Mouse (Mus musculus) erythroblast, adult 5-6 weeks (primary cell): Measurements from ENCODE around the gene Pick1. TPM values are rescaled to one million over a fixed set of nuclear protein-coding genes. Genes with fewer than 3 reads are reported as not detected.
"Not testable (repeated sequence)": the region's sequence is repeated elsewhere in the genome, so short reads cannot be mapped to it uniquely, and the experiment has no call there.

Experiments
- ATAC-seq: replicated peaks from 2 replicates; pipeline ENCODE4 v1.8.0; 2016; ENCODE audit warnings: moderate number of reproducible peaks, mild to moderate bottlenecking, moderate TSS enrichment, inconsistent platforms; ENCODE audit not compliant: poor library complexity, low FRiP score, severe bottlenecking
- total RNA-seq, 2 experiments: library from RNA; stranded (forward) in 1 of 2; stranded (reverse) in 1 of 2; fragments of 150-400 nt in 1 of 2; fragments of 200-764, 138-1000 nt in 1 of 2; gene quantifications; 2 replicates each; pipeline versions ENCODE4 v1.2.3 to v1.2.4; 2015 to 2017; ENCODE audit warnings: low replicate concordance in 2 of 2

The Pick1 gene
- total RNA-seq, 2 experiments from 2014 or later = 1.3 TPM

DNA sequence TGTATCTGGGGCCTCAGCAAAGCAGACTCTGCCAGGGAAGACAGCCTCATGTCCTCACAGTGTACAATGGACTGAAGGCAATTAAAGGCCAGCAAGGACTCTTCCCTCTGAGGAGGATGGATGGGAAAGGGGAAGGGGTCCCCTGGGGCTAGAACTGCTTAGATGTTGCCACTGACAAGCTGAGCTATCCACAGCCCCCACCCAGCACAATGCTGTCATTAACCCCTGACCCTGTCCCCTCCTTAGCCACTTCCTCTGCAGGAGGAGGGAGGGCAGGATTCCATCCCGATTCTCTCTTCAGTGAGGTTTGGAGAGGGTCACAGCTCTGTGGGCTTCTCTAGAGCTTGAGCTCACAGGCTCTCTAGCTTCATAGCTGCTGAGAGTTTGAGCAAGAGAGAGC lies 9.4 kb upstream of the Pick1 start:
- ATAC-seq = no peak

DNA sequence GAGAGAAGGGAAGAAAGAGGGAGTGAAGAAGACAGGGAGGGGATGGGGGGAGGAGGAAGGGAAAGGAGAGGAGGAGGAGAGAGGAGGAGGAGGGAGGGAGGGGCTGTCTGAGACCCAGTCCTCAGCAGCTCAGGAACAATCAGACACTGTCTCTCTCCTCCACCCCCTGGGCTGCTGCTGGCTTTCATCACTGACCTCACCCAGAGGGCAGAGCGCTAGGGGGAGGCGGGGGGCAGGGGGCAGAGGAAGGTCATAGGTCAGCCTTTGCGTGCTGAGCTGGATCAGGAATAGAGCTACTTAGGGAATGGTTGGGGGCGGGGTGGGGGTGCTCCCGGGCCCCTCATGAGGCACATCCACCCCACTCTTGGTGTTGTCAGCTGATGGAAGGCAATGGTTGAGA lies 5.3 kb upstream of the Pick1 start:
- no peak for ATAC-seq

DNA sequence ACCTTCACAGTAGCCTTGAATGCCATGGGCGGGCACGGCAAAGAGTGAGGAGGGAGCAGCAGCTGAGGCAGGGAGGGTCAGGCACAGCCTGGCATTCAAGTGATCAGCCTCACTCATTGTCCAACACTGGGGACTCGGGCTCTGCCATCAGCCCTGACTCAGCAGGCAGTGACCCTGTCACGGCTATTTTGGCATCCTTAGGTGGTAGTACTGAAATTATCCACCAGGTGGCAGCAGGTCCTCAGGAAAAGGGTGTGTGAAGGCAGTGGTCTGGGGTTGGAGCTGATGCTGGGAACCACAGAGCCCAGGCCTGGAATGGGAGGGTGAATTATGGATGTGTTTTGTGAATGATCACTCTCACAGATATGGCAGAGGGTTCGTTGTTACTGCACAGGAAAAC lies 4.3 kb upstream of the Pick1 start:
- ATAC-seq = peak; percentile 76

- ATAC-seq = not testable (repeated sequence)
These were observed 3.2 kb upstream of the Pick1 start for GRCm38 (mm10) chr15:79225780-79226179.

GRCm38 (mm10) chr15:79235268-79235667 lies 6.3 kb downstream of the Pick1 start:
- no peak for ATAC-seq

GRCm38 (mm10) chr15:79238036-79238435 lies 9.1 kb downstream of the Pick1 start:
- ATAC-seq = no peak

DNA sequence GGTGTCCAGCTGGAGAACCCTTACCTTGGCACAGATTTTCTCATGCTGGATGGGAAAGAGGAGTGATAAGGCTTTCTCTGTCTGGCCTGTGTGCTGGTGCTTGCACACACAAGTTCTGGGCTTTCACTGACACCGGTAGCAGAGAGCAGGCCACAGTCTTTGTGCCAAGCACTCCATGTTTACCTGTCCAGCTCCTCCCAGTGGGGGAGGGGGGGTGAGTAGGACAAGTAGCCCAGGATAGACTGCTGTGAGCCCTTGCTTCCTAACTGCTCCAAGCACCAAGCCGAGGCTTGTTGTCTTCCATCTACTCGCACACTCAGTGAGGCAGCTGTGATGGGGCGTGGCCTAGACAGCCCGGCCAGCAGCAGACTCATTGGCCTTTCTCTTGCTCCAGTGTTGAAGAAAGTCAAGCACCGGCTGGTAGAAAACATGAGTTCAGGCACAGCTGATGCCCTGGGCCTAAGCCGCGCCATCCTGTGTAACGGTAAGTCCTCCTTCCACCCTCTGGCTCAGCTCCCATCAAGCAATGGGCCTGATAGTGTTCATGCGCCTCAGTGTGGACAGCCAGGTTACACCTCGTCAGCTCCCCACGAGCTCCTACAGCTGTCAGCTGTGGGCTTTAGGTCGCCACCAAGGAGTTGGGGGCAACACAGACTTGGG lies 13.7 kb downstream of the Pick1 start:
- ATAC-seq = peak; percentile 33; the same call in 1 of the 2 replicates

DNA sequence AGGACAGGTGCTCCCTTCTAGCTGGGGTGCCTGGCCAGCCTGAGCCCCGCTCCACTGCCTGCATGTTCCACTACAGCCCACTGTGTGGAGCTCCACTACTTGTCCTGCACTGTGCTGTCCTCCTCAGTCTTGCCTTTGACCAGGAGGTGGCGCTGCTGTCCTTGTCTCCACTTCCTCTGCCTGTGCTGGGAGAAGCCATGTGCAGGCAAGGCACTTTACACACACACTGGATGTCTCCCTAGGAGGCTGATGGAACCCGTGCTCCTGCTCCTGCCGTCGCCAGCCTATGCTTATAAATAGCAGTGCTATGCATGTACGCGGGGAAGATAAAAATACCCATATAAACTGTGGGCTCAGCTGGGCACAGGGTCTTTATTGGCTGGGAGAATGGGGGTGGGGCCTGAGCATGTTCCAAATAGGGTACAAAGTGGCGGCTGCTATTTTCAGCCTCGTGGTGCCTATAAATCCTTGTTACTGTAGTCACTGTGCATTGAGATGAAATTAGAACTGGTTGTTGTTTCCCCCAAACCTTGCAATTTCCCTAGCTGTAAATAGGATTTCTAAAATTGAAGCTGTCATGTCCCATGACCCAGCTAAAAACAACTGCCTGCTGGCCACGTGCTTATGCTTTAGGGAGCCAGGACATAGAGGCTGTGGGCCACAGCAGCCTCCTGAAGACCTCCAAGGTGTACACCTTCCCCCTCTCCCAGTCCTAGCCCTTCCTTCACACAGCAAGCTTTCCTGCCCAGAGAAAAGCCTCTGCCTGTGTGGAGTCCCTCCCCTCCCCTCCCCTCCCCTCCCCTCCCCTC lies 14.5 kb downstream of the Pick1 start:
- peak; percentile 79 for ATAC-seq

GRCm38 (mm10) chr15:79244071-79244893 lies 15.3 kb downstream of the Pick1 start:
- no peak for ATAC-seq

DNA sequence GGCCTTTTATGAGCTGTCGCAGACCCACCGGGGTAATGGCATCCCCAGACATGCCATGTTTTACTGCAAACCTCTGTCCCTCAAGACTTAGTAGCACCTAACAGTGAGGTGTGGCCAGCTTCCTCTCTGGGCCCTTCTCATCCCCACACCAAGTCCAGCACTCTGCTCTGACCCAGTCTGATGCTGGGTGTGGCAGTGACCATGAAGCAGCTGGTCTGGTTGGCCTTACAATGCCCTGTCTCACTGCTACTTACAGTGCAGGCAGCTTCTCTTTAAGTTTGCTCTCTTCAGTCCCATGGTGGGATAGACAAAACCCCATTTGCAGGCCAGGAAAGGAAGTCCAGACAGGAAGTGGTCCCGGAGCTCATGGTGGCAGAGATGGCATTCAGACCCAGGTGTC lies 16.3 kb downstream of the Pick1 start:
- no peak for ATAC-seq

DNA sequence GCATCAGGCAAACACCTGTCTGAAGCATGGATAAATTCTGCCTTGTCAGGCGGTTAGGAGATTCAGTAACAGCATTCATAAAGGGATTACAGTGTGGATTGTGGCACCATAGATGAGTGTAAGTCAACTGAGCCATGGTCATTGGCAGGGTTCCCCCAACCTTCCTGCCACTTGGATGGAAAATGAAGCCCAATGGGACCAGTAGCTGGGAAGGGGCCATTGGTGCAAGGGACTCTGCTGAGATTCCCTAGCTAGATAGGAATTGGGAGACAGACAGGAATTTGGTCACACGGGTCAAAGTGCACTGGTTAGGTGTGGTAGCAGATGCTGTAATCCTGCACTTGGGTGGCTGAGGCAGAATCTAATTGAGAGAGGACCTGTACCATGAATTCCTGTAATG lies 21.3 kb downstream of the Pick1 start:
- no peak for ATAC-seq

DNA sequence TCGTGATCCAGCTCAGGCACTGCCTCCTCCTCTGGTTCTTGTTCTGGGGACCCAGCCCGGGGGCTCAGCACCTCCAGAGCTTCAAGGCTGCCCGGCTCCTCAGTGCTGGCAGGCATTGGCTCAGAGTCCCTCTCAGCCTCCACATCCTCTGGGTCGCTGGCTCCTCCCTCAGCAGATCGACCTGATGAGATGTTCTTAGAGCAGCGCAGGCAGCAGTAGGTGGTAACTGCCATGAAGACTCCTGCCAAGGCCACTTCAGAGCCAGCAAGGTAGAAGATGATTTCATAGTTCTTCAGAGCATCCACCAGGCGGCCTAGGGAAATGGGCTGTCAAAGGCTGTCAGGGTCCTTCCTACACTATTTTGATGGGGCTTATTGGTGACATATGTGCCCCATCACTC lies 22.2 kb downstream of the Pick1 start:
- no peak for ATAC-seq

- ATAC-seq = no peak
These were observed 23.0 kb downstream of the Pick1 start for GRCm38 (mm10) chr15:79251781-79252491.

- no peak for ATAC-seq
These were observed 23.6 kb downstream of the Pick1 start for GRCm38 (mm10) chr15:79252580-79252979.

- no peak for ATAC-seq
These were observed 25.7 kb downstream of the Pick1 start, which contains the start of gene Slc16a8 for GRCm38 (mm10) chr15:79254661-79255060. Gene Slc16a8 (minus strand): TSS chr15:79254761.

DNA sequence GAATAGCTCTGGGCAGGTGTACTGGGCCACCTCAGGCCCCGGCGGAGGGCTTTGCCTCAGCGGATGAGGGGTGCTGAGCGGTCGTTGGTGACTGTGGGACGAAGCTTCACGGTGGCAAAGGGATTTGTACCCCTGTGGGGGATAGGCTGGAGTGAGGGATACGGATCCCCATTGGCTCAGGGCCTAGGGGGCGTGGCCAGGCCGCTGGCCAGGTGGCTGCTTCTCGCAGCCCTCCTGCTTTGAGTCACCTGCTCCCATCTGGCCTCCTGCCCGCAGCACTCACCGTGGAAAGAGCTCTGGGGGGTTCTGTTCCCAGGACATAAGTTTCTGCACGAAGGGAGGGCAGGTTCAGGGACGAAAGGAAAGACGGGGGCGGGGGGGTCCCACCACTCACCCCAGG lies 29.5 kb downstream of the Pick1 start:
- ATAC-seq = no peak

DNA sequence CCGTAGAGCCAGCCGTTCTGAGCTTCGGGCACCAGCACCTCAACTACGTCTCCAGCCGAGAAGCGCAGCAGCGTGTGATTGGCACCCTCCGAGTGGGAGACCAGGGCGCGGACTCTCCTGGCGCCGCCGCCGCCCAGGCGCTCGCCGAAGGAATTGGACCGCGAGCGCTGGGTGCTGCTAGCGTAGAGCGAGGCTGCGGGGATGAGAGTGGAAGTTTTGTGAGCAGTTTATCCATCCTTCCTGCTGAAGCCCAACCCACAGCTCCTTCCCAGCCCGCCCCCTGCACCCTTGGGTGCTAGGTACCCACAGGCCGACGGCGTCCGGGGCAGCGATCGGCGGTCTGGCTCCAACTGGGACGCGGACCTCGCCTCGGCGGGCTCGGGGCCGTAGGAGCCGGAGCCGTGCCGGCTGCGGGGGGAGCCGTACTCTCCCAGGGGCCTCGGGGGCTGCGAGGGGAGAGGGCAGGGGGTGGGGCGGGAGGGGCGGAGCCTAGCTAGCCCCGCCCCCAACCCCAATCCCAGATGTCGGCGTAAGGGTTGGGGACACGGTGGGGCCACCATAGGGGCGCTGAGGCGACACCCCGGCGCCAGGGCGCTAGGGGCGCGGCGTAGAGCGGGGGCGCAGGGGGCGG lies 32.2 kb downstream of the Pick1 start:
- no peak for ATAC-seq

GRCm38 (mm10) chr15:79261757-79262156 lies 32.8 kb downstream of the Pick1 start:
- ATAC-seq = no peak

DNA sequence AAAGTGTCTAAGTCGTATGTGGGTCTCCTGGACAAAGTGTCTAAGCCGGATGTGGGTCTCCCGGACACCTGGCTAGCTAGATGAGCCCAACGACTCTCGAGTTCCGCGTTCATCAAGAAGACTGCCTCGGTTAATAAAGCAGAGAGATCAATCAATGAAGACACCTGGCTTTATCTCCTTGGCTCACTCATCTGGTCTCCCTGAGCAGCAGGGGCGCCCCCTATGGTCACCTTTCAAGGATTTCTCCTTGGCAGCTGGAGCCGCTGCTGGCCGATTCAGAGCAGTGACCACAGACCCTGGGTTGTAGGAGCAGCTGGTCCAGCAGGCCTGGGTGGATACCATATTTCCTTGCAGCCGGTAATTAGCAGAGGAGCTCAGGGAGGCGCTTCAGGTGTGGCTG lies 33.4 kb downstream of the Pick1 start:
- no peak for ATAC-seq
